Mouse (Mus musculus) stomach, postnatal 0 days (tissue): ENCODE measurements at regions not wholly inside any gene's neighbourhood (a gene's known extent, or its start where the extent isn't known, plus 50 kb on each side); places are given as distances from the start of the nearest gene placed in this dataset.

Experiments used
- CTCF ChIP-seq: IDR thresholded peaks from 2 replicates; pipeline ENCODE4 v1.5.1; 2016; ENCODE audit warnings: antibody characterized with exemption, low read depth, mild to moderate bottlenecking, moderate library complexity
- EP300 ChIP-seq: optimal IDR thresholded peaks from 2 replicates; pipeline ENCODE3; 2016; ENCODE audit warnings: antibody characterized with exemption

GRCm38 (mm10) chr10:92247449-92247805 is 474.8 kb downstream of the Nedd1 start:
- TF ChIP-seq EP300 = no peak
- TF ChIP-seq CTCF = no peak
